Mouse (Mus musculus) regulatory T cell (primary cell): ENCODE measurements at regions not wholly inside any gene's neighbourhood (a gene's known extent, or its start where the extent isn't known, plus 50 kb on each side); places are given as distances from the start of the nearest gene placed in this dataset.
"Not testable (repeated sequence)": the region's sequence is repeated elsewhere in the genome, so short reads cannot be mapped to it uniquely, and the experiment has no call there.

Experiments used
- in situ Hi-C: fragments of 300-600 bp; cut with MboI, MseI; formaldehyde crosslinking; loops from one replicate; pipeline ENCODE4 v1.15.1; 2025; ENCODE audit warnings: high pct_unique_total_duplicates

DNA sequence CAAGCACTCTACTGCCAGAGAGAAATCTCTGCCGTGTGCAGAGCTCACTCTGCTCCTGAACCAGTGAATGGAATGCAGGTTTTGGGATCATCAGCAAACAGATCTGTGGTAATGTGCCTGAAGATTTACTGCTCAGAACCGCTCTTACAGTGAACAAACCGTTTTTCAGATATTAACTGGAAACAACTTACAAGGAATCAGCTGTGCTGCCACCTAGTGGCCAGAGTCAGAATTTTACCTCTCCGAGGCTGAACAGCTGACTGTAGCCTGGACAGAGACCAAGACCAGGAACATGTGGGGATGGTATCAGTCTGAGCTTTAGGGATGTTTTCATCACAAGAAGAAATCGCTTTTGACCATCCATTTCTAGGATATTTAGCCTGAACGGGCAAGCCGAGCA is 65.3 kb downstream of the Gm15023 start:
- in situ Hi-C loops = not testable (repeated sequence)

DNA sequence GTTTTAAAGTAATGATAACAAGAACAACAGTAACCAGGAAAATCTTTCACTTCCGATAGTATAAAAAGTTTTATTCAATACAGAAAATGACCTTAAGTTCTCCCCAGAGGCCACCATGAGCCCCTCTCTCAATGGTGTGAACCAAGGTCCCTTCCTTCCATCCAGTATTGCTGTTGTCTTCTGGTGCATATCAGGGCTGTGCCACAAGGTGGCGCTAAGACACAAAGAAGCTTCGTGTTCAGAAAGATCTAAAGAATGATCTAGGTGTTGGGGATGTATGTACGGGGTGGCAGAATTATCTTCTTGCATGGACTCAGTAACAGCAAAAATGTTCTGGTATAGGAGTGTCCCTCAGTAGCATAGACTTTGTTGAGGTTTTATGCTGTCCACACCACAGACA is 66.6 kb downstream of the Gm15023 start:
- in situ Hi-C loops = not testable (repeated sequence)

DNA sequence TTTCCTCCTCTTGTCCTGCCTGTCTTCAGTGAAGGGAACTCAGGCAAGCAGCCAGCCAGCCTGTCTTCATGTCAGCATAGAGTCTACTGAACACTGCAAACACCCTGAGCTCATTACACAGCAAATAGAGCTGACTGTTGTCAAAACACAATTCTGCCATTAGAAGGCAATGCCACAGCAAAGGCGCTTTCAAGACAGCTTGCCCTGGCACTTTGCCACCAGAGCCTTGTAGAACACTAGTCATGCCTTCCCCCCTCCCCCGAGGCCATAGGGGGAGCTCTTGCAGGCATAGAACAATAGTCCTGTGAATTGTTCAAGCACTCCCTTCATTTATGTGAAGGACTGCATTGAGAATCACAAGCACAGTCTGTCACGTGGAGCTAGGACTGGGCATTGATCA is 75.8 kb downstream of the Gm15023 start:
- in situ Hi-C loops = no loop called here

DNA sequence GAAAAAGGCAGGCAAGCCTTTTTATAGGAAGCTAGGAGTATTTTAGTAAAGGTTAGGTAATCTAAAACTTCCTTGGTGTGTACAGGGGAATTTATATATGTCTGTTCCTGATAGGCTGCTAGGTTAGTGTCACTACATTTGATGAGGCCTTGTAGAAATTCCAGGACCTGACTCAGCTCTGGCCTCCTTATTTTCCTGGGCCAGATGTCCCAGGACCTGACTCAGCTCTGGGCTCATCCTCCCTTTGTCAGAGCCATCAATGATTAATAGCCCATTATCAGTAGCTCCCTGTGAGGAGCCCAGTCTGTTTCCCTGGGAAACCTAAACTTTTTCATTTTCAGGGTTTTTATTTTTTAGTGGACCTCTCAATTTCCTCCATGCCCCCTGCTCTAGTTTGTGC is 79.3 kb downstream of the Gm15023 start:
- in situ Hi-C loops = loop anchor here (10.0 kb wide), 1 partner anchor 163 kb away; no protein-coding TSS in a partner anchor

DNA sequence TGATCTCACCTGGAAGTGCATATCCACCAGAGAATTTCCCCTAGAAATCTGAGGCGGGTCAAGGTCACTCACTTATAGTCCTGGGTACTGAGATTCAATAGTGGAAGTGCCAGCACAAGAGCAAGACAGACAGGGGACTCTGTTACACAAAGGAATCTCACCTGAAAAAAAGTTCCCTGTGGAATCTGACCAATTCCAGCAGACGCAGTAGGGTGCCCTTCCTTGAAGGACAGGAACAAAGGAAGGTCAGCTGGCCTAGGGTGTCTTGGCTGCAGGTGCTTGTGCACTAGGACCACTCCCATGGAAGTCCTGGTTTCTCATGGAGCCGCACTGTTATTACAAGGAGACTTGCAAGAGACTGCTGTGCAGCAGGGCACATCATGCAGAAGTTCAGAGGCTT is 81.2 kb downstream of the Gm15023 start:
- in situ Hi-C loops = loop anchor here (10.0 kb wide), 1 partner anchor 161 kb away; no protein-coding TSS in a partner anchor

DNA sequence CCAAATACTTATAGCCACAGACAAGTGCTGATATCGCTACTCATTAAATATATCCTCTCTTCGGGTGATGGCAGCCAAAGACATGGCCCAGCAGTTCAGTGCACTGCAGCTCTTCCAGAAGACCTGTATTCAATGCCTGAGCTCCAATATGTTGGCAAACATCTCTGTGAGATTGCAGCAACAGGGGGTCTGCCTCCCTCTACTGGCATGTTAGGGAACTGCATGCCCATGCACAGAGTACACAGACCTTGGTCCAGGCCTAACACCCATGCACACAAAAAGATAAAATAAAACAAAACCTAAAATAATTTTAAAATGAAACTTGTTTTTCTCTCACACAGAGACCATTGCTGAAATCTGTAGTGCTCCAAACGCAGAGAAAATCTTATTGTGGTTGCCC is 82.1 kb upstream of the Zmat1 start:
- in situ Hi-C loops = loop anchor here (10.0 kb wide), 1 partner anchor 156 kb away; no protein-coding TSS in a partner anchor

DNA sequence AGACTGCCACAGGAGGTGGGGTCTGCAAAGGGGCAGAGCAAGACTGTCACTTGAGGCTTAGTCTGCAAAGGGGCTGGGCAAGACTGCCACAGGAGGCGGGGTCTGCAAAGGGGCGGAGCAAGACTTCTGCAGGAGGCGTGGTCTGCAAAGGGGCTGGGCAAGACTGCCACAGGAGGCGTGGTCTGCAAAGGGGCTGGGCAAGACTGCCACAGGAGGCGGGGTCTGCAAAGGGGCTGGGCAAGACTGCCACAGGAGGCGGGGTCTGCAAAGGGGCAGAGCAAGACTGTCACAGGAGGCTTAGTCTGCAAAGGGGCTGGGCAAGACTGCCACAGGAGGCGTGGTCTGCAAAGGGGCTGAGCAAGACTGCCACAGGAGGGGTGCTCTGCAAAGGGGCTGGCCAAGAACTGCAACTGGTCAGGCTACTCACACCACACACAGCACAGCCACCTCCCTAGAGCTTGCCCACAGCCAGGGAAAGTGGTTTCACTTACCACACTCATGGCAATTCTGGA is 78.1 kb upstream of the Zmat1 start:
- in situ Hi-C loops = loop anchor here (5.0 kb wide), 1 partner anchor 485 kb away; no protein-coding TSS in a partner anchor

DNA sequence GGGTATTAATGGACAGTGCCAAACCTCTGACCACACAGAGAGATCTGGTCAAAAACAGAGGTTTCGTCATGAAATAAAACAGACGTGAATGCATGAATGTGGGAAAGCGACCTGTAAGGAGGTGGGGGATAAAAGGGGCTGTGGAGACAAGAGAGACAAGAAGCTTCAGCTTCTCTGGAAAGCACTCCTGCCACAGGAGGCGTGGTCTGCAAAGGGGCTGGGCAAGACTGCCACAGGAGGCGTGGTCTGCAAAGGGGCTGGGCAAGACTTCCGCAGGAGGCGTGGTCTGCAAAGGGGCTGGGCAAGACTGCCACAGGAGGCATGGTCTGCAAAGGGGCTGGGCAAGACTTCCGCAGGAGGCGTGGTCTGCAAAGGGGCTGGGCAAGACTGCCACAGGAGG is 77.6 kb upstream of the Zmat1 start:
- in situ Hi-C loops = loop anchor here (5.0 kb wide), 1 partner anchor 486 kb away; no protein-coding TSS in a partner anchor

DNA sequence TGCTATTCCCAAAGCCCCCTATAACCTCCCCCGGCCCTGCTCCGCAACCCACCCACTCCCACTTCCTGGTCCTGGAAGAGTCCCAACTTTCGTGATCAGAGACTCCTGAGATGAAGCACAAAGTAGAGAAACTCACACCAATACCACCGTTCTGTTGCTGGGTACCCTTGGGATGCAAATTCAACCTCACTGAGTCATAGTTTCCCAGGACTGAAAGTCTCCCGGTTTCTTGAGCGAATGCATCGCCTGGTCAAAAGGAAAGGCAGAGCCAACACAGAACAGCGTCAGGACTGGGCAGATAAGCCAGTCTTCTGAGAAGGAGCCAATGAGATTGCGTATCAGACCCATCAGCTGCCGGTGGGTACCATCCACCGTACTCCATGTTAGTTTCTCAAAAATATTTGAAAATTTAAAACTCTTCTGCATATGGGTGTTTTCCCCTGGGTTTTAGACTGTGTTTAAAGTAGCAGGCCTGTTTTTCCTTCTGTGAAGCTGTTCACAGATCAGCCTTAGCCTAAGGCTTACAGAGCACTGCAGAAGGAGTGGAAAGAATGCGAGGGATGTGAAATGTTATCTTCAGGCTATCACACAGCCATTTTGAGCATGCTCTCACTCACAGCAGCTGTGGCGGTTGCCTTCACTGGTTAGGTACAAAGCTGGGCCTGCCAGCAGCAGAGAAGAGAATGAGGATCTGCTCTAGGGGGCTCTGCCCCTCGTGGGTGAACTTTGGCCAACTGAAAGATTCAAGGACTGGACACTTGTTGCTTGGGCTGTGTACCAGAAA is 77.0 kb upstream of the Zmat1 start:
- in situ Hi-C loops = loop anchor here (5.0 kb wide), 1 partner anchor 486 kb away; no protein-coding TSS in a partner anchor

DNA sequence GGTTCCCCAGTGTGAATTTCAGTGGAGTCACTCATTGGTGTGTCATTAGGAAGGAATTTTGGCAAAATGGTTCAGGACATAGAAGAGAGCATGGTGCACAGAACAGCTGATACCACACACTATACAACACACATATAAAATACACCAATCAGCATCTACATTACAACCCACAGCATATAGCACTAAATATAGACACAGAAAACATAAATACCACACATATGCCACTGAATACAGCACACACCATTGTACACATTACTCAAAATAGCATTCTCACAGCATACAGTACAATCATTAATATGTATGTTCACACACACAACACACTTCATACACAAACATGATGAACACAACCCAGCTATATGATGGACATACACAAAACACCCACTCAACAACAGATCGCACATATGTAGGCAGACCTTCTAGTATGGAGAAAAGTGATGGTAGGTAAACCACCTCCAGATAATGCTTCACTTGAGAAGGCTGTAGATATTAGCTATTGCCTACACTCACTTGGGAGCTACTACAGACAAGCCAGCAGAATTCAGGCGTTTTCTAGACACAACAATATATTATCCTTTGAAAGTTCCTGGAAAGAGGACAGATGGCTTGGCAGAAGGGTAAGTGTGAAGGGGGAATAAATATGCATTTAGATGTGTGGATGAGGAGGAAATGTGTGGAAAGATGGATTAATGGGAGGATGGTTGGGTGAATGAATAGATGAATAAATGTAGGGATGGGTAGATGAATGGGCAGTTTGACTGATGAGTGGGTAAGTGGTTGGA is 71.6 kb upstream of the Zmat1 start:
- in situ Hi-C loops = no loop called here

DNA sequence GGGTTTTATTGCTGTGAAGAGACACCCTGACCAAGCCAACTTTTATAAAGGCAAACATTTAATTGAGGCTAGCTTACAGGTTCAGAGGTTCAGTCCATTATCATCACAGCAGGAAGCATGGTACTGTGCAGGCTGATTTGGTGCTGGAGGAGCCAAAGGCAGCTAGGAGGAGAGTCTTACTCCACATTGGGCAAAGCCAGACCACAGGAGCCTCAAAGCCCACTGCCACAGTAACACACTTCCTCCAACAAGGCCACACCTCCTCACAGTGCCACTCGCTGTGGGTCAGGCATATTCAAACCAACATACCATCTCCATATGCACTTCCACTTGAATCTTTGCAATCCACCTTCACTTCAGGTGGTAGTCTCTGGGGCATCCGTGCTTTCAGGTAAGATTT is 70.4 kb upstream of the Zmat1 start:
- in situ Hi-C loops = no loop called here

DNA sequence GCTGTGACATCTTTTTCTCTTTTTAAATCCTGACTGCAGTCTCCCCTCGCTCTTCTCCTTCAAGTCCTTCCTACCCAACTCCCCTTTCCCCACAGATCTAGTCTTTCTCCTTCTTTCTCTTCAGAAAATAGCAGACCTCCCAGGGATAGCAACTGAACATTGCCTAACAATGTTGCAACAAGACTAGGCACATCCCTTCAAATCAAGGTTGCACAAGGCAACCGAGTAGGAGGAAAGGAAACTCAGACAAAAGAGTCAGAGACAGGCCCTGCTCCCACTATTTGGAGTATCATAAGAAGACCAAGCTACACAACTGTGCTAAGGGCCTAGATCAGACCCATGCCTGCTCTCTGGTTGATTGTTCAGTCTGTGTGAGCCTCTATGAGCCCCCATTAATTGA is 66.9 kb upstream of the Zmat1 start:
- in situ Hi-C loops = no loop called here

DNA sequence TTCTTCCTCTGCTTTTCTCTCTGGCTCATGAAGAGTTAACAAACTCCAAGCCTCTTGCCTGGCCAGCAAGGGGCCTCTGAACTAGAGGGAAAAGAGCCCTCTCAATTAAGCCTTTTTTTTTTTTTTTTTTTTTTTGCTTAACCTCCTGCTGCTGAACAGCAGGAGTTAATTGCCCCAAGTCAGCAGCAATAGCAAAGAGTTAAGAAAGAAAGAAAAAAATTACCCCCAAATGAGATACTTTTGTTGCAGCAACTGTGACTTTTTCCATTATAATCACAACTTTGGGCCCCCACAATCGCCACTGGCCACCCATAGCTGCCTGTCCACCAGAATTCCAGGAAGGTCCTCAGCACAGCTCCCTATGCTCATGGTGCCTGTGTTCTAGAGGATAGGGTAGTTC is 60.4 kb upstream of the Zmat1 start:
- in situ Hi-C loops = loop anchor here (25.0 kb wide), 1 partner anchor 468 kb away; no protein-coding TSS in a partner anchor

DNA sequence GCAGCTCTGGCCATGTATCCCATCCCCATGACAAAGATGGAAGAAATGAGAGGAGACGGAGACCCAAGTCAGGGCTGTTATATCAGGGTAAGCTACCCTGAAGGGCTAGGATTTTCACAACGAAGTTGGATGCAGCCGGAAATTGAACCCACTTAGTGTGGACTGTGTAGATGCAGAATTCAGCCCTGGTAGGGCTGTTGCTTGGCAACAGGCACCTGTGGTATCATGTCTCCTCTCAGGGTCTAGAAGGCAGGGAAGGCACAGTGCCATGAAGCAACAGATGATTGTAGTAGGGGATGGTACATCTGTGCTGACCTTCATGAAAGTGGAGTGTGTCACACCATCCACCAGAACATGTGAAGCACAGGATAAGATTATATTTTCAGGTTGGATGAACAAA is 51.2 kb upstream of the Zmat1 start:
- in situ Hi-C loops = loop anchor here (25.0 kb wide), 1 partner anchor 477 kb away; no protein-coding TSS in a partner anchor

DNA sequence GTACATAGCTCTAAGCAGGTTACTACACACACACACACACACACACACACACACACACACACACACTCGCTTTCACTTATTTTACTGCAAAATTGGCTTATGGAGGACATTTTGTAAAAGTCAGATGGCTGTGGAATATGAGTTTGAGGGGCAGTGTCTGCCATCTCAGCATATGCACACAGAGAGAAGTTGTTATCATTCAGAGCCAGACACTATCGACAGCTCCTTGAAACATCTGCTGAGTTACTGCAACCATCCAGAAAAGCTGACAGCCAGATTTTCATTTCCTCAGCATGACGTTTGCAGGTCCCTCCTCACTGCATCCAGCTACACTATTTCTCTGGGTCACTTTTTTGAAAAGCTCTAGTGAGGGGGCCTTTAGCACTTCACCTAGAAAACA is 49.9 kb upstream of the Zmat1 start:
- in situ Hi-C loops = loop anchor here (25.0 kb wide), 1 partner anchor 478 kb away; no protein-coding TSS in a partner anchor
